Mouse (Mus musculus) C2C12 (cell line): ENCODE data around the gene Gucy1a1.

ENCODE experiments used
- CTCF ChIP-seq: IDR thresholded peaks from one replicate; pipeline ENCODE4 v1.5.1; 2011; ENCODE audit not compliant: control insufficient read depth, insufficient read depth, insufficient read length
- USF1 ChIP-seq: IDR thresholded peaks from one replicate; pipeline ENCODE4 v1.6.1; 2011; ENCODE audit warnings: low read depth, mild to moderate bottlenecking, control low read depth, moderate library complexity

- TF ChIP-seq CTCF (no peak), USF1 (no peak)
Measured at GRCm38 (mm10) chr3:82044902-82045301, 100.7 kb downstream of the Gucy1a1 start.
